Mouse (Mus musculus) ES-Bruce4 (cell line): ENCODE measurements around the gene Iqcn.

Experiments used
- CTCF ChIP-seq: IDR thresholded peaks from one replicate; pipeline ENCODE4 v1.8.1; 2011; ENCODE audit warnings: low read depth, low read length
- EP300 ChIP-seq: IDR thresholded peaks from 2 replicates; pipeline ENCODE4 v1.6.1; 2011; ENCODE audit warnings: low read depth, low read length; ENCODE audit not compliant: insufficient read depth
- POLR2A ChIP-seq: IDR thresholded peaks from one replicate; pipeline ENCODE4 v1.8.1; 2011; ENCODE audit warnings: low read length; ENCODE audit not compliant: insufficient read depth

- TF ChIP-seq CTCF, result no peak
- no peak for TF ChIP-seq POLR2A
- TF ChIP-seq EP300, result no peak
Observed at GRCm38 (mm10) chr8:70746676-70747075, 43.4 kb downstream of the Iqcn start.
